Mouse (Mus musculus): Measurements from ENCODE around the gene Klhl2.

DNA sequence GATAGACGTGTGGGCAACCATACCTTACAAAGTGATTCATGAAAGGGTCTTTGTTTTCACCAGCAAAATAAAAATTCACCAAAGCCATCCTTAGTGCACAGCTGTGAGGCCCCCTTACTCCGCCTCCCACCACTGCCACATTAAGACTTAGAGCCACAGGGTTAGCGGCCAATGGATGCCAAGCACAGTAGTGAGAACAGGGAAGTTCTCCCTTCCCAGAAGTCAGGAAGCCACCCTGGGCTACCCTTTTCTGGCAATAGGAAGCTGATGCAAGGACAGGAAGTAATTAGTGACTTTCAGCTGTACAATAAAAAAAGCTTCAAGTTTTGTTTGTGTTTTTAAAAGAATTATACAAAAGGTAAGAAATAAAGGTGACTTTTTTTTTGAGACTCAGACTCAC lies 18.2 kb downstream of the Klhl2 start:
- TF ChIP-seq POLR2A (IDR thresholded peaks at IDR 0.05; ENCODE audit: low read depth, low read length) (no peak), CTCF (IDR thresholded peaks at IDR 0.05; ENCODE audit: extremely low read depth, insufficient read depth, insufficient read length, insufficient replicate concordance) (no peak)

Data from spleen, adult 2 months (tissue).